Mouse (Mus musculus) heart, embryonic 16.5 days (tissue): Measurements from ENCODE around the gene Gm8909. TPM values are rescaled to one million over a fixed set of nuclear protein-coding genes. Genes with fewer than 3 reads are reported as not detected.
A peak's percentile ranks its signal among the peaks of the same experiment; 100 is the strongest.
"Not testable (repeated sequence)": the region's sequence is repeated elsewhere in the genome, so short reads cannot be mapped to it uniquely, and the experiment has no call there.

Source experiments
- ATAC-seq: fragments of 200-750 bp; cut with Nextera tagmentation; replicated peaks from 2 replicates; pipeline ENCODE4 v1.8.0; 2017; ENCODE audit warnings: moderate number of reproducible peaks; ENCODE audit not compliant: insufficient read depth, low FRiP score; ENCODE audit errors: extremely low read depth
- H3K27ac ChIP-seq: fragments of 300-500 bp; sonication (generic); 2 replicates; pipeline ENCODE4 v1.5.1; 2014; ENCODE audit warnings: mild to moderate bottlenecking, low read length, control low read depth, moderate library complexity
- H3K27me3 ChIP-seq: fragments of 300-500 bp; sonication (generic); 2 replicates; pipeline ENCODE4 v1.6.1; 2014; ENCODE audit warnings: low read length, mixed read lengths; ENCODE audit not compliant: control insufficient read depth, insufficient read depth
- H3K36me3 ChIP-seq: fragments of 300-500 bp; sonication (generic); 2 replicates; pipeline ENCODE4 v1.6.1; 2014; ENCODE audit not compliant: control insufficient read depth, insufficient read depth
- H3K4me1 ChIP-seq: fragments of 300-500 bp; sonication (generic); 2 replicates; pipeline ENCODE4 v1.6.1; 2014; ENCODE audit warnings: low read length, mixed read lengths; ENCODE audit not compliant: control insufficient read depth, insufficient read depth
- H3K4me2 ChIP-seq: fragments of 300-500 bp; sonication (generic); 2 replicates; pipeline ENCODE4 v1.6.1; 2014; ENCODE audit warnings: low read depth, mild to moderate bottlenecking, control low read depth, low read length
- H3K4me3 ChIP-seq: fragments of 300-500 bp; sonication (generic); 2 replicates; pipeline ENCODE4 v1.5.1; 2014; ENCODE audit warnings: mild to moderate bottlenecking, control low read depth, low read length
- H3K9ac ChIP-seq: fragments of 300-500 bp; sonication (generic); 2 replicates; pipeline ENCODE4 v1.6.1; 2014; ENCODE audit warnings: low read length, control low read depth
- H3K9me3 ChIP-seq: fragments of 300-500 bp; sonication (generic); replicated peaks from 2 replicates; pipeline ENCODE4 v1.6.1; 2016; ENCODE audit warnings: low read length; ENCODE audit not compliant: control insufficient read depth
- WGBS: fragments of 180-500 bp; shearing (Covaris S2); extraction: QIAGEN DNeasy Blood & Tissue Kit; methylation state at CpG from one replicate; pipeline ENCODE4 v1.1.7; 2014; 5-methylcytosine and 5-hydroxymethylcytosine counted together
- polyA plus RNA-seq: library from polyadenylated mRNA; unstranded; fragments of >200 nt; fragmentation: Nextera tagmentation; extraction: Ambion mirVana; gene quantifications from 2 replicates; pipeline ENCODE4 v1.2.1, GENCODE M21; 2015

Gene Gm8909
- polyA plus RNA-seq, 1 experiment from 2014 or later: 1.9 TPM

- H3K4me2 ChIP-seq, H3K4me1 ChIP-seq, ATAC-seq, H3K36me3 ChIP-seq, H3K9ac ChIP-seq, H3K4me3 ChIP-seq, H3K27ac ChIP-seq, H3K27me3 ChIP-seq, H3K9me3 ChIP-seq: not testable (repeated sequence)
- 15% methylated on average over 25 of the region's 28 CpGs for WGBS
Measured at GRCm38 (mm10) chr17:36128968-36129817, 39.1 kb downstream of the Gm8909 start, which contains the start of gene Gm7030. Gene Gm7030 (minus strand): TSS chr17:36129425.

GRCm38 (mm10) chr17:36128525-36128924 lies 39.8 kb downstream of the Gm8909 start:
- not testable (repeated sequence) for H3K4me1 ChIP-seq, H3K27ac ChIP-seq, H3K9ac ChIP-seq, H3K4me2 ChIP-seq, ATAC-seq, H3K4me3 ChIP-seq, H3K9me3 ChIP-seq, H3K36me3 ChIP-seq, H3K27me3 ChIP-seq
- 50% methylated on average over 10 of the region's 13 CpGs for WGBS

- H3K9me3 ChIP-seq, H3K4me3 ChIP-seq, H3K27ac ChIP-seq, ATAC-seq, H3K9ac ChIP-seq, H3K4me1 ChIP-seq, H3K36me3 ChIP-seq, H3K27me3 ChIP-seq, H3K4me2 ChIP-seq: not testable (repeated sequence)
- 67% methylated on average over 3 of the region's 3 CpGs for WGBS
Measured at GRCm38 (mm10) chr17:36124111-36124510, 44.2 kb downstream of the Gm8909 start.

- 4% methylated on average over 8 of the region's 8 CpGs for WGBS
- not testable (repeated sequence) for H3K4me1 ChIP-seq, H3K36me3 ChIP-seq, H3K27ac ChIP-seq, H3K9me3 ChIP-seq
- Histone ChIP-seq H3K27me3 (peaks cover 12% of the 10 kb centered on the region), H3K4me2 (peak within 1 kb of the TSS; percentile 60), H3K9ac (peak within 1 kb of the TSS; percentile 34; the same call in 1 of the 2 replicates), H3K4me3 (peak within 1 kb of the TSS; percentile 43)
- ATAC-seq: peak; percentile 83
Measured at GRCm38 (mm10) chr17:36121352-36122020, 46.9 kb downstream of the Gm8909 start, which contains the start of gene Gm19684. Gene Gm19684 (plus strand): TSS chr17:36121678.

- Histone ChIP-seq H3K27me3 (peaks cover 12% of the 10 kb centered on the region), H3K9ac (peak overlapping the region; percentile 34; the same call in 1 of the 2 replicates), H3K4me2 (peak overlapping the region; percentile 60), H3K4me3 (peak overlapping the region; percentile 43)
- WGBS: 25% methylated on average over 18 of the region's 18 CpGs
- ATAC-seq, H3K9me3 ChIP-seq, H3K4me1 ChIP-seq, H3K27ac ChIP-seq, H3K36me3 ChIP-seq: not testable (repeated sequence)
Measured at GRCm38 (mm10) chr17:36120839-36121238, 47.5 kb downstream of the Gm8909 start.

GRCm38 (mm10) chr17:36116545-36116944 lies 51.8 kb downstream of the Gm8909 start:
- WGBS: 15% methylated on average over 3 of the region's 3 CpGs
- H3K9ac ChIP-seq, H3K9me3 ChIP-seq, H3K27ac ChIP-seq, H3K4me2 ChIP-seq, H3K4me3 ChIP-seq, H3K4me1 ChIP-seq, ATAC-seq, H3K36me3 ChIP-seq: not testable (repeated sequence)
- peaks cover 14% of the 10 kb centered on the region for H3K27me3 ChIP-seq

Other genes starting within 250 kb of the Gm8909 start
- 63.2 and 66.5 TPM in 2 replicates for gene Abcf1, start 198.8 kb downstream of the Gm8909 start, polyA plus RNA-seq
- 34.5 and 36.6 TPM in 2 replicates for gene Gnl1, start 188.7 kb downstream of the Gm8909 start, polyA plus RNA-seq
- 13.5 and 15.6 TPM in 2 replicates for gene Prr3, start 188.3 kb downstream of the Gm8909 start, polyA plus RNA-seq
- 1.8 and 2.5 TPM in 2 replicates for gene H2-T24, start 148.0 kb downstream of the Gm8909 start, polyA plus RNA-seq
- 9.6 and 19.7 TPM in 2 replicates for gene H2-T23, start 135.7 kb downstream of the Gm8909 start, polyA plus RNA-seq
- gene H2-T22, start 125.8 kb downstream of the Gm8909 start, polyA plus RNA-seq: 10.1 and 12.6 TPM in 2 replicates
- not detected in 2 replicates for gene Gm6034, start 125.6 kb downstream of the Gm8909 start, polyA plus RNA-seq
- 0.24 TPM in 1 of 2 replicates, not detected in the other for gene Gm11127, start 110.2 kb downstream of the Gm8909 start, polyA plus RNA-seq
- gene Gm19684, start 46.9 kb downstream of the Gm8909 start, polyA plus RNA-seq: 0.21 TPM in 1 of 2 replicates, not detected in the other
- gene Gm7030, start 39.1 kb downstream of the Gm8909 start, polyA plus RNA-seq: 0.22 and 0.39 TPM in 2 replicates
- gene H2-T3, start 21.8 kb upstream of the Gm8909 start, polyA plus RNA-seq: 0.21 and 0.97 TPM in 2 replicates
- gene Rpp21, start 89.5 kb upstream of the Gm8909 start, polyA plus RNA-seq: 73.2 and 89.1 TPM in 2 replicates
- gene Trim39, start 103.7 kb upstream of the Gm8909 start, polyA plus RNA-seq: 10.4 and 10.7 TPM in 2 replicates
- gene H2-M10.2, start 118.0 kb upstream of the Gm8909 start, polyA plus RNA-seq: not detected in 2 replicates
- not detected in 2 replicates for gene H2-M10.1, start 157.6 kb upstream of the Gm8909 start, polyA plus RNA-seq
- not detected in 2 replicates for gene H2-M10.3, start 199.9 kb upstream of the Gm8909 start, polyA plus RNA-seq